Mouse (Mus musculus): ENCODE data around the gene 2700049A03Rik. TPM values are rescaled to one million over a fixed set of nuclear protein-coding genes. Genes with fewer than 3 reads are reported as not detected.

2700049A03Rik gene
- total RNA-seq, 4 experiments from 2014 or later, result 4.0 to 5.3 (median 4.2) TPM

- DNase-seq (ENCODE audit: low spot score in 2 of 2), result no peak
These were observed 127.6 kb downstream of the 2700049A03Rik start for GRCm38 (mm10) chr12:71264211-71264610.

GRCm38 (mm10) chr12:71269367-71269766 is 132.7 kb downstream of the 2700049A03Rik start:
- no peak for DNase-seq (ENCODE audit: low spot score in 2 of 2)

GRCm38 (mm10) chr12:71271131-71271530 is 134.5 kb downstream of the 2700049A03Rik start:
- DNase-seq (ENCODE audit: low spot score in 2 of 2), result no peak

- DNase-seq (ENCODE audit: low spot score in 2 of 2), result no peak
These were observed 138.0 kb downstream of the 2700049A03Rik start for GRCm38 (mm10) chr12:71274519-71275237.

- DNase-seq (ENCODE audit: low spot score in 2 of 2), result no peak
These were observed 139.4 kb downstream of the 2700049A03Rik start for GRCm38 (mm10) chr12:71275906-71276595.

- no peak for DNase-seq (ENCODE audit: low spot score in 2 of 2)
These were observed 143.0 kb downstream of the 2700049A03Rik start for GRCm38 (mm10) chr12:71279521-71280262.

GRCm38 (mm10) chr12:71281201-71281768 is 144.6 kb downstream of the 2700049A03Rik start:
- no peak for DNase-seq (ENCODE audit: low spot score in 2 of 2)

- no peak for DNase-seq (ENCODE audit: low spot score in 2 of 2)
These were observed 148.8 kb downstream of the 2700049A03Rik start for GRCm38 (mm10) chr12:71285399-71285798.

- DNase-seq (ENCODE audit: low spot score in 2 of 2), result no peak
These were observed 153.8 kb downstream of the 2700049A03Rik start for GRCm38 (mm10) chr12:71290460-71290859.

Other genes with a start within 250 kb of the 2700049A03Rik start
- gene Actr10, start 199.0 kb upstream of the 2700049A03Rik start, total RNA-seq (2022), result 100 to 1,000 TPM in 1 of 4 experiments, 10 to 100 TPM in 3; 91.7 to 107 (median 95.3) TPM
- 100 to 1,000 TPM; 242 to 262 (median 246) TPM for gene Psma3, start 162.2 kb upstream of the 2700049A03Rik start, total RNA-seq (2022)
- 1 to 10 TPM; 6.7 to 8.4 (median 7.3) TPM for gene Arid4a, start 120.9 kb upstream of the 2700049A03Rik start, total RNA-seq (2022)
- gene Tomm20l, start 25.4 kb upstream of the 2700049A03Rik start, total RNA-seq (2022), result not detected
- 10 to 100 TPM; 24.4 to 32.6 (median 26.6) TPM for gene Timm9, start 164 bp upstream of the 2700049A03Rik start, total RNA-seq (2022)
- 1 to 10 TPM; 1.7 to 2.8 (median 2.3) TPM for gene Dact1, start 173.0 kb downstream of the 2700049A03Rik start, total RNA-seq (2022)